Mouse (Mus musculus): ENCODE results near the gene Epb41l5.

Epb41l5 gene

GRCm38 (mm10) chr1:119596954-119597480 is 51.8 kb downstream of the Epb41l5 start:
- DNase-seq (ENCODE audit: low spot score in 2 of 2): no peak

GRCm38 (mm10) chr1:119590041-119590440 is 58.8 kb downstream of the Epb41l5 start:
- DNase-seq (ENCODE audit: low spot score in 2 of 2): no peak

- no peak for DNase-seq (ENCODE audit: low spot score in 2 of 2)
These were observed 63.8 kb downstream of the Epb41l5 start for GRCm38 (mm10) chr1:119584974-119585373.

GRCm38 (mm10) chr1:119570134-119570533 is 78.7 kb downstream of the Epb41l5 start:
- DNase-seq (ENCODE audit: low spot score in 2 of 2): no peak

- DNase-seq (ENCODE audit: low spot score in 2 of 2): no peak
These were observed 83.3 kb downstream of the Epb41l5 start for GRCm38 (mm10) chr1:119565531-119565930.

- DNase-seq (ENCODE audit: low spot score in 2 of 2): peak; percentile 17 to 26
These were observed 91.0 kb downstream of the Epb41l5 start for GRCm38 (mm10) chr1:119557641-119558395.

- DNase-seq (ENCODE audit: low spot score in 2 of 2): no peak
These were observed 93.1 kb downstream of the Epb41l5 start for GRCm38 (mm10) chr1:119555651-119556050.

- DNase-seq (ENCODE audit: low spot score in 2 of 2): no peak
These were observed 97.1 kb downstream of the Epb41l5 start for GRCm38 (mm10) chr1:119551651-119552050.

GRCm38 (mm10) chr1:119550064-119550463 is 98.7 kb downstream of the Epb41l5 start:
- no peak for DNase-seq (ENCODE audit: low spot score in 2 of 2)

- DNase-seq (ENCODE audit: low spot score in 2 of 2): no peak
These were observed 99.5 kb downstream of the Epb41l5 start for GRCm38 (mm10) chr1:119549327-119549689.

GRCm38 (mm10) chr1:119548668-119549326 is 100.0 kb downstream of the Epb41l5 start:
- DNase-seq (ENCODE audit: low spot score in 2 of 2): peak in 1 of 2 experiments; percentile 85

- DNase-seq (ENCODE audit: low spot score in 2 of 2): no peak
These were observed 102.3 kb downstream of the Epb41l5 start for GRCm38 (mm10) chr1:119546490-119546889.

GRCm38 (mm10) chr1:119545671-119546070 is 103.1 kb downstream of the Epb41l5 start:
- no peak for DNase-seq (ENCODE audit: low spot score in 2 of 2)

GRCm38 (mm10) chr1:119545164-119545563 is 103.6 kb downstream of the Epb41l5 start:
- no peak for DNase-seq (ENCODE audit: low spot score in 2 of 2)

GRCm38 (mm10) chr1:119544611-119545155 is 104.1 kb downstream of the Epb41l5 start:
- no peak for DNase-seq (ENCODE audit: low spot score in 2 of 2)

GRCm38 (mm10) chr1:119543316-119543715 is 105.5 kb downstream of the Epb41l5 start:
- no peak for DNase-seq (ENCODE audit: low spot score in 2 of 2)

- no peak for DNase-seq (ENCODE audit: low spot score in 2 of 2)
These were observed 107.2 kb downstream of the Epb41l5 start for GRCm38 (mm10) chr1:119541570-119541969.

- no peak for DNase-seq (ENCODE audit: low spot score in 2 of 2)
These were observed 107.8 kb downstream of the Epb41l5 start for GRCm38 (mm10) chr1:119540836-119541557.

GRCm38 (mm10) chr1:119539252-119539651 is 109.5 kb downstream of the Epb41l5 start:
- DNase-seq (ENCODE audit: low spot score in 2 of 2): no peak

GRCm38 (mm10) chr1:119537651-119538050 is 111.1 kb downstream of the Epb41l5 start:
- no peak for DNase-seq (ENCODE audit: low spot score in 2 of 2)

GRCm38 (mm10) chr1:119536122-119536521 is 112.7 kb downstream of the Epb41l5 start:
- no peak for DNase-seq (ENCODE audit: low spot score in 2 of 2)

- no peak for DNase-seq (ENCODE audit: low spot score in 2 of 2)
These were observed 114.5 kb downstream of the Epb41l5 start for GRCm38 (mm10) chr1:119534341-119534740.
